Mouse (Mus musculus): ENCODE measurements around the gene Srp68. TPM values are rescaled to one million over a fixed set of nuclear protein-coding genes. Genes with fewer than 3 reads are reported as not detected.

The Srp68 gene
- polyA plus RNA-seq, 1 experiment from 2014 or later, result 53.0 TPM

GRCm38 (mm10) chr11:116259461-116259860 is 14.6 kb downstream of the Srp68 start:
- Histone ChIP-seq H3K4me2 (replicated peaks; ENCODE audit: low read depth) (no peak overlapping the region), H3K9me3 (ENCODE audit: control insufficient read depth, low read length) (no peaks in the 10 kb centered on the region), H3K27me3 (ENCODE audit: control insufficient read depth, insufficient read depth, low read length) (no peaks in the 10 kb centered on the region), H3K4me3 (ENCODE audit: low read depth, low read length) (no peak overlapping the region), H3K27ac (replicated peaks) (0 out of 2 replicates have a peak overlapping the region, but pooled peaks have one; percentile 35), H3K4me1 (replicated peaks; ENCODE audit: control insufficient read depth, insufficient read depth) (no peaks in the 10 kb centered on the region), H3K9ac (ENCODE audit: low read length) (no peak overlapping the region), H3K36me3 (ENCODE audit: control insufficient read depth, insufficient read depth, low read length) (peaks cover 41% of the 10 kb centered on the region)
- DNase-seq (ENCODE audit: low spot score), result no peak
- ATAC-seq (ENCODE audit: low FRiP score, low TSS enrichment), result no peak
- WGBS, result 82% methylated on average over 8 of the region's 8 CpGs
- TF ChIP-seq EP300 (optimal IDR thresholded peaks at IDR 0.05) (no peak), CTCF (IDR thresholded peaks at IDR 0.05; ENCODE audit: low read depth) (no peak)

GRCm38 (mm10) chr11:116255982-116256675 is 17.9 kb downstream of the Srp68 start:
- Histone ChIP-seq H3K9me3 (ENCODE audit: control insufficient read depth, low read length) (no peaks in the 10 kb centered on the region), H3K36me3 (ENCODE audit: control insufficient read depth, insufficient read depth, low read length) (peaks cover 41% of the 10 kb centered on the region), H3K4me1 (replicated peaks; ENCODE audit: control insufficient read depth, insufficient read depth) (no peaks in the 10 kb centered on the region), H3K4me2 (replicated peaks; ENCODE audit: low read depth) (no peak overlapping the region), H3K4me3 (ENCODE audit: low read depth, low read length) (no peak overlapping the region), H3K9ac (ENCODE audit: low read length) (no peak overlapping the region), H3K27me3 (ENCODE audit: control insufficient read depth, insufficient read depth, low read length) (no peaks in the 10 kb centered on the region), H3K27ac (replicated peaks) (peak overlapping the region; percentile 89)
- WGBS, result 61% methylated on average over 9 of the region's 9 CpGs
- DNase-seq (ENCODE audit: low spot score) (no peak), ATAC-seq (ENCODE audit: low FRiP score, low TSS enrichment) (peak; percentile 44; the same call in 1 of the 2 replicates)
- no peak for TF ChIP-seq CTCF (IDR thresholded peaks at IDR 0.05; ENCODE audit: low read depth)
- no peak for TF ChIP-seq EP300 (optimal IDR thresholded peaks at IDR 0.05)

- TF ChIP-seq CTCF (IDR thresholded peaks at IDR 0.05; ENCODE audit: low read depth) (no peak), EP300 (optimal IDR thresholded peaks at IDR 0.05) (no peak)
- 72% methylated on average over 22 of the region's 22 CpGs for WGBS
- H3K36me3 ChIP-seq (ENCODE audit: control insufficient read depth, insufficient read depth, low read length), result peaks cover 42% of the 10 kb centered on the region
- no peak for ATAC-seq (ENCODE audit: low FRiP score, low TSS enrichment)
- H3K4me1 ChIP-seq (replicated peaks; ENCODE audit: control insufficient read depth, insufficient read depth), result no peaks in the 10 kb centered on the region
- H3K4me3 ChIP-seq (ENCODE audit: low read depth, low read length), result no peak overlapping the region
- H3K9ac ChIP-seq (ENCODE audit: low read length), result no peak overlapping the region
- H3K9me3 ChIP-seq (ENCODE audit: control insufficient read depth, low read length), result no peaks in the 10 kb centered on the region
- peak overlapping the region; percentile 89 for H3K27ac ChIP-seq (replicated peaks)
- H3K27me3 ChIP-seq (ENCODE audit: control insufficient read depth, insufficient read depth, low read length), result no peaks in the 10 kb centered on the region
- no peak for DNase-seq (ENCODE audit: low spot score)
- no peak overlapping the region for H3K4me2 ChIP-seq (replicated peaks; ENCODE audit: low read depth)
These were observed 18.7 kb downstream of the Srp68 start for GRCm38 (mm10) chr11:116255090-116255981.

GRCm38 (mm10) chr11:116254627-116255026 is 19.4 kb downstream of the Srp68 start:
- H3K4me1 ChIP-seq (replicated peaks; ENCODE audit: control insufficient read depth, insufficient read depth), result no peaks in the 10 kb centered on the region
- H3K9me3 ChIP-seq (ENCODE audit: control insufficient read depth, low read length), result no peaks in the 10 kb centered on the region
- no peaks in the 10 kb centered on the region for H3K27me3 ChIP-seq (ENCODE audit: control insufficient read depth, insufficient read depth, low read length)
- 53% methylated on average over 9 of the region's 9 CpGs for WGBS
- DNase-seq (ENCODE audit: low spot score) (peak; percentile 42), ATAC-seq (ENCODE audit: low FRiP score, low TSS enrichment) (peak; percentile 59)
- no peak overlapping the region for H3K9ac ChIP-seq (ENCODE audit: low read length)
- H3K36me3 ChIP-seq (ENCODE audit: control insufficient read depth, insufficient read depth, low read length), result peaks cover 44% of the 10 kb centered on the region
- peak overlapping the region; percentile 89 for H3K27ac ChIP-seq (replicated peaks)
- H3K4me3 ChIP-seq (ENCODE audit: low read depth, low read length), result no peak overlapping the region
- TF ChIP-seq CTCF (IDR thresholded peaks at IDR 0.05; ENCODE audit: low read depth), result no peak
- no peak for TF ChIP-seq EP300 (optimal IDR thresholded peaks at IDR 0.05)
- H3K4me2 ChIP-seq (replicated peaks; ENCODE audit: low read depth), result no peak overlapping the region

GRCm38 (mm10) chr11:116253076-116253600 is 20.9 kb downstream of the Srp68 start:
- Histone ChIP-seq H3K27ac (replicated peaks) (no peak overlapping the region), H3K4me2 (replicated peaks; ENCODE audit: low read depth) (no peak overlapping the region), H3K9me3 (ENCODE audit: control insufficient read depth, low read length) (no peaks in the 10 kb centered on the region), H3K4me1 (replicated peaks; ENCODE audit: control insufficient read depth, insufficient read depth) (no peaks in the 10 kb centered on the region), H3K27me3 (ENCODE audit: control insufficient read depth, insufficient read depth, low read length) (no peaks in the 10 kb centered on the region), H3K9ac (ENCODE audit: low read length) (no peak overlapping the region), H3K36me3 (ENCODE audit: control insufficient read depth, insufficient read depth, low read length) (peaks cover 54% of the 10 kb centered on the region), H3K4me3 (ENCODE audit: low read depth, low read length) (no peak overlapping the region)
- ATAC-seq (ENCODE audit: low FRiP score, low TSS enrichment) (no peak), DNase-seq (ENCODE audit: low spot score) (no peak)
- TF ChIP-seq EP300 (optimal IDR thresholded peaks at IDR 0.05) (no peak), CTCF (IDR thresholded peaks at IDR 0.05; ENCODE audit: low read depth) (no peak)
- 88% methylated on average over 3 of the region's 3 CpGs for WGBS

Measured in stomach, postnatal 0 days (tissue).